Mouse (Mus musculus) midbrain, embryonic 14.5 days (tissue): ENCODE results near the gene Gigyf1. TPM values are rescaled to one million over a fixed set of nuclear protein-coding genes. Genes with fewer than 3 reads are reported as not detected.

Experiments
- ATAC-seq: fragments of 200-750 bp; cut with Nextera tagmentation; 2 replicates; pipeline ENCODE4 v1.8.0; 2017; ENCODE audit warnings: moderate number of reproducible peaks, moderate library complexity; ENCODE audit not compliant: low FRiP score, low TSS enrichment
- DNase-seq: peaks from one replicate; pipeline ENCODE4 v3.0.0-alpha.2; 2015
- H3K27ac ChIP-seq: fragments of 300-500 bp; sonication (generic); replicated peaks from 2 replicates; pipeline ENCODE4 v1.5.1; 2014; ENCODE audit warnings: mild to moderate bottlenecking, low read depth, low read length, moderate library complexity
- H3K27me3 ChIP-seq: fragments of 300-500 bp; sonication (generic); 2 replicates; pipeline ENCODE4 v1.6.1; 2014; ENCODE audit warnings: low read length, control low read depth, mixed read lengths; ENCODE audit not compliant: control insufficient read depth, insufficient read depth
- H3K36me3 ChIP-seq: fragments of 300-500 bp; sonication (generic); 2 replicates; pipeline ENCODE4 v1.6.1; 2014; ENCODE audit warnings: low read length, control low read depth; ENCODE audit not compliant: control insufficient read depth, insufficient read depth
- H3K4me1 ChIP-seq: fragments of 300-500 bp; sonication (generic); 2 replicates; pipeline ENCODE4 v1.6.1; 2014; ENCODE audit warnings: mild to moderate bottlenecking, antibody characterized with exemption, low read length, control low read depth; ENCODE audit not compliant: control insufficient read depth, insufficient read depth
- H3K4me2 ChIP-seq: fragments of 300-500 bp; sonication (generic); 2 replicates; pipeline ENCODE4 v1.6.1; 2014; ENCODE audit warnings: mild to moderate bottlenecking, low read length, moderate library complexity
- H3K4me3 ChIP-seq: fragments of 300-500 bp; sonication (generic); replicated peaks from 2 replicates; pipeline ENCODE4 v1.5.1; 2014; ENCODE audit warnings: low read depth, low read length
- H3K9ac ChIP-seq: fragments of 300-500 bp; sonication (generic); replicated peaks from 2 replicates; pipeline ENCODE4 v1.6.1; 2014; ENCODE audit warnings: mild to moderate bottlenecking, low read length, moderate library complexity
- H3K9me3 ChIP-seq: fragments of 300-500 bp; sonication (generic); 2 replicates; pipeline ENCODE4 v1.6.1; 2016; ENCODE audit warnings: low read length, control low read depth, mixed read lengths; ENCODE audit not compliant: control insufficient read depth
- WGBS: fragments of 180-500 bp; shearing (Covaris S2); extraction: QIAGEN DNeasy Blood & Tissue Kit; methylation state at CpG from one replicate; pipeline ENCODE4 v1.1.7; 2014; 5-methylcytosine and 5-hydroxymethylcytosine counted together
- polyA plus RNA-seq: library from polyadenylated mRNA; unstranded; fragments of >200 nt; fragmentation: Nextera tagmentation; extraction: Ambion mirVana; gene quantifications from 2 replicates; pipeline ENCODE4 v1.2.1, GENCODE M21; 2014

Gigyf1 gene
- polyA plus RNA-seq, 1 experiment from 2014 or later, result 17.0 TPM

- ATAC-seq (no peak), DNase-seq (no peak)
- H3K9ac ChIP-seq, result peak overlapping the region; percentile 97
- H3K9me3 ChIP-seq, result no peaks in the 10 kb centered on the region
- H3K4me2 ChIP-seq, result peak overlapping the region; percentile 92
- H3K4me3 ChIP-seq, result peak overlapping the region; percentile 92
- WGBS, result 61% methylated on average over 8 of the region's 8 CpGs
- H3K36me3 ChIP-seq, result peaks cover 51% of the 10 kb centered on the region
- H3K4me1 ChIP-seq, result peaks cover 11% of the 10 kb centered on the region
- peak overlapping the region; percentile 98 for H3K27ac ChIP-seq
- H3K27me3 ChIP-seq, result no peaks in the 10 kb centered on the region
These were observed 11.7 kb downstream of the Gigyf1 start for GRCm38 (mm10) chr5:137530075-137530474.

- WGBS, result under 1% methylated on average over 45 of the region's 46 CpGs
- peak overlapping the region; percentile 92 for H3K4me3 ChIP-seq
- peaks cover 11% of the 10 kb centered on the region for H3K4me1 ChIP-seq
- ATAC-seq (peak; percentile 78), DNase-seq (peak; percentile 95)
- H3K9me3 ChIP-seq, result no peaks in the 10 kb centered on the region
- H3K9ac ChIP-seq, result peak overlapping the region; percentile 97
- H3K27ac ChIP-seq, result peak overlapping the region; percentile 98
- no peaks in the 10 kb centered on the region for H3K27me3 ChIP-seq
- H3K4me2 ChIP-seq, result peak overlapping the region; percentile 92
- H3K36me3 ChIP-seq, result peaks cover 44% of the 10 kb centered on the region
These were observed 12.5 kb downstream of the Gigyf1 start for GRCm38 (mm10) chr5:137530588-137531413.

GRCm38 (mm10) chr5:137531414-137532130 is 13.2 kb downstream of the Gigyf1 start:
- WGBS, result 0% methylated on average over 45 of the region's 51 CpGs
- H3K36me3 ChIP-seq, result peaks cover 37% of the 10 kb centered on the region
- peaks cover 11% of the 10 kb centered on the region for H3K4me1 ChIP-seq
- H3K9me3 ChIP-seq, result no peaks in the 10 kb centered on the region
- H3K27ac ChIP-seq, result peak overlapping the region; percentile 98
- H3K27me3 ChIP-seq, result no peaks in the 10 kb centered on the region
- peak overlapping the region; percentile 97 for H3K9ac ChIP-seq
- H3K4me2 ChIP-seq, result peak overlapping the region; percentile 92
- ATAC-seq (peak; percentile 31), DNase-seq (no peak)
- H3K4me3 ChIP-seq, result peak overlapping the region; percentile 92

- ATAC-seq (no peak), DNase-seq (peak; percentile 55)
- under 1% methylated on average over 19 of the region's 19 CpGs for WGBS
- Histone ChIP-seq H3K4me3 (peak overlapping the region; percentile 92), H3K4me1 (peaks cover 11% of the 10 kb centered on the region), H3K27ac (peak overlapping the region; percentile 98), H3K27me3 (no peaks in the 10 kb centered on the region), H3K36me3 (peaks cover 30% of the 10 kb centered on the region), H3K9me3 (no peaks in the 10 kb centered on the region), H3K9ac (peak overlapping the region; percentile 97), H3K4me2 (peak overlapping the region; percentile 92)
These were observed 13.9 kb downstream of the Gigyf1 start for GRCm38 (mm10) chr5:137532131-137532807.

GRCm38 (mm10) chr5:137532808-137533116 is 14.4 kb downstream of the Gigyf1 start:
- Histone ChIP-seq H3K36me3 (peaks cover 25% of the 10 kb centered on the region), H3K9me3 (no peaks in the 10 kb centered on the region), H3K27ac (peak overlapping the region; percentile 98), H3K4me1 (peaks cover 11% of the 10 kb centered on the region), H3K4me3 (peak overlapping the region; percentile 92), H3K9ac (peak overlapping the region; percentile 97), H3K27me3 (no peaks in the 10 kb centered on the region), H3K4me2 (peak overlapping the region; percentile 92)
- DNase-seq, result no peak
- WGBS, result 0% methylated on average over 10 of the region's 12 CpGs
- ATAC-seq, result no peak

GRCm38 (mm10) chr5:137533117-137533827 is 14.9 kb downstream of the Gigyf1 start, which contains the start of the genes Epo and Gnb2:
Gene Epo (minus strand): TSS chr5:137533242.
Gene Gnb2 (minus strand): TSS chr5:137533510.
- peak within 1 kb of the TSS; percentile 92 for H3K4me3 ChIP-seq
- WGBS, result under 1% methylated on average over 40 of the region's 40 CpGs
- DNase-seq (peak; percentile 99), ATAC-seq (peak; percentile 70)
- H3K4me1 ChIP-seq, result peaks cover 11% of the 10 kb centered on the region
- peak within 1 kb of the TSS; percentile 92 for H3K4me2 ChIP-seq
- no peaks in the 10 kb centered on the region for H3K9me3 ChIP-seq
- peaks cover 20% of the 10 kb centered on the region for H3K36me3 ChIP-seq
- H3K27me3 ChIP-seq, result no peaks in the 10 kb centered on the region
- peak within 1 kb of the TSS; percentile 97 for H3K9ac ChIP-seq
- peak within 1 kb of the TSS; percentile 98 for H3K27ac ChIP-seq

- Histone ChIP-seq H3K4me2 (no peak overlapping the region), H3K36me3 (peaks cover 5% of the 10 kb centered on the region), H3K27me3 (no peaks in the 10 kb centered on the region), H3K9me3 (no peaks in the 10 kb centered on the region), H3K4me1 (peaks cover 6% of the 10 kb centered on the region), H3K4me3 (no peak overlapping the region), H3K9ac (no peak overlapping the region), H3K27ac (no peak overlapping the region)
- WGBS, result 92% methylated on average over 3 of the region's 3 CpGs
- DNase-seq (no peak), ATAC-seq (no peak)
These were observed 16.4 kb downstream of the Gigyf1 start for GRCm38 (mm10) chr5:137534762-137535161.

- no peaks in the 10 kb centered on the region for H3K36me3 ChIP-seq
- DNase-seq (no peak), ATAC-seq (no peak)
- H3K9me3 ChIP-seq, result no peaks in the 10 kb centered on the region
- peaks cover under 1% of the 10 kb centered on the region; the same call in 1 of the 2 replicates for H3K4me1 ChIP-seq
- WGBS, result 86% methylated on average over 9 of the region's 9 CpGs
- no peak overlapping the region for H3K4me2 ChIP-seq
- no peak overlapping the region for H3K27ac ChIP-seq
- no peak overlapping the region for H3K9ac ChIP-seq
- H3K4me3 ChIP-seq, result no peak overlapping the region
- no peaks in the 10 kb centered on the region for H3K27me3 ChIP-seq
These were observed 17.0 kb downstream of the Gigyf1 start for GRCm38 (mm10) chr5:137535318-137535717.
